Mouse (Mus musculus) adrenal gland, postnatal 25 days (tissue): ENCODE data around the gene Slc26a3. TPM values are rescaled to one million over a fixed set of nuclear protein-coding genes. Genes with fewer than 3 reads are reported as not detected.

Experiments
- DNase-seq: peaks from one replicate; pipeline ENCODE4 v3.0.0; 2021; ENCODE audit warnings: mixed read lengths
- long read RNA-seq: library from polyadenylated mRNA; stranded (forward); transcript quantifications from one replicate; pipeline ENCODE4 v2.0.0, GENCODE M21; 2021
- total RNA-seq: library from RNA; stranded (reverse); gene quantifications from 2 replicates; pipeline ENCODE4 v1.2.3, GENCODE M21; 2021

The Slc26a3 gene
- 0.38 and 0.39 TPM in 2 replicates for total RNA-seq
- long read RNA-seq = 0 reads

DNA sequence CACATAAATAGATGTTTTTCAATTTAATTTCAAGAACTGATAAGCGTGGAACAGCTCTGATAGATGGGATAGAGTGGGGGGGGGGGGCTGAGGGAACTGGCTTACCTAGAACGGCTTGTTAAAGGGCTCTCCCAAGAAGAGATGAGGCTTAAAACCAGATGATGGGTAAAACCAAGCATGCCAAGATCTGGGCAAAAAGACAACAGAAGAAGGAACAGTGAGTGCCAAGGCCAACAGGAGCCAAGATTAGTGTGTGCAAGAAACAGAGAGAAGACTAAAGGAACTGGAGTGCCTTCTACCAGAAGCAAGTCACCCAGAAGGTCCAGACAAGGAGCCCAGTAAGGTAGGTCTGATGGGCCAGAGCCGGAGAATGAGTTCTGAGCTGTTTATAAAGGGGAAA, at the start of gene Slc26a3:
TSS of gene Slc26a3 (plus strand) at position 301 of the 400 bp plus-strand sequence.
- DNase-seq = no peak

GRCm38 (mm10) chr12:31350191-31350943, 40.3 kb upstream of the Slc26a3 start:
- no peak for DNase-seq

- DNase-seq = peak; percentile 98
Observed at GRCm38 (mm10) chr12:31350944-31351928, 39.4 kb upstream of the Slc26a3 start, which contains the start of gene Dld. TSS of gene Dld (minus strand) at chr12:31351453.

DNA sequence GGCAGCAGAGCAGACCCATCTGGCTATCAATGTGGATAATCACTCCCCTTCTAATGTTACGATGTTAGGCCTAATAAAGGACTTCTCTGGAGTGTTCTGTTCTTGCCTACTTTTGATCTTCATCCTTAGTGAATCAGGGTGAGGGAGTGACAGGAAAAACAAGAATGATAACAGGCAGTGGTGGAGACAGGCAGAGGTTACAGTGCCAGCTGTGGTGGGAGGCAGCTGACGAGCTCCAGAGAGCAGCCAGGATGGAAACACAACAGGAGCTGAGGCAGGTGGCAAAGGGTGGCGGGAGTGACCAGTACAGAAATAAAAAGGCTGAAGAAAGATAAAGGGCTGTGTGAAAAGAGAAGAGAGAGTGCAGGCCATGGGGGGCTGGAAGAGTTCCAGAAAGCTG, 24.2 kb upstream of the Slc26a3 start:
- no peak for DNase-seq

DNA sequence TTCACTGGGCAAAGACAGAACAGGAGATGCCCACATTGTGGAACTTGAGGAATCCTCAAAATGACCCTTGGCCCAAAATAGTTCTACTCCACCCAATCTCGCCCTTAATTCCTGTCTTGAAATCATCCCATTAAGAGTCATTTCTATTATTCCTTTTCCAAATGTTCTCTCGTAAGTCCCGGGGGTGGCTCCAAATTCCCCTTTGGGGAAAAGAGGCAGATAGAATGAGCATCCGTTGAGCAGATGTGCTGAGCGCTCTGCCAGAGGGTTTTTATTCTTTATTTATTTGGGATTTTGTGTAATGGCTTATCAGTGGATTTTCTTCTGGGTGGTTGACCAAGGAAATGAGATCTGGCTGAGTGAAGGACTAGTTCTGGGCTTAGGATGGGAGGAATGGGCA, 22.9 kb upstream of the Slc26a3 start:
- DNase-seq = no peak

DNA sequence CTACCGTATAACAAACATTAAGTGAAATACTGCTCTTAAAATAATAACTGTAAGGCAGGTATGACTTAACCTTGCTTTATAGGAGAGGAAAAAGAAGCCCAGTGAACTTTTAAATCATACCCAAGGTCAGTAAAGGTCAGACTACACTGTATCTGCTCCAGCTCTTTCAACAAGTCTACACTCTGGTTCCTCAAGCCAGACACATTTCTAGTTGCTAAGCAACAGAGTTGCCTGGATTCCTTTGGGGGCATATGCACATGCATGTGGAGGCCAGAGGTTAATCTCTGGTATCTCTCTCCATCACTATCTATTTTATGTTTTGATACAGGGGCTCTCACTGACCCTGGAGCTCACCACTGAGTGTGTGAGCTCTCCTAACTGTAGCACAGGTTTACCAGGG, 21.6 kb upstream of the Slc26a3 start:
- DNase-seq = no peak

- no peak for DNase-seq
Observed at GRCm38 (mm10) chr12:31369656-31370055, 21.0 kb upstream of the Slc26a3 start.

GRCm38 (mm10) chr12:31374603-31375282, 15.9 kb upstream of the Slc26a3 start:
- DNase-seq = peak; percentile 50

DNA sequence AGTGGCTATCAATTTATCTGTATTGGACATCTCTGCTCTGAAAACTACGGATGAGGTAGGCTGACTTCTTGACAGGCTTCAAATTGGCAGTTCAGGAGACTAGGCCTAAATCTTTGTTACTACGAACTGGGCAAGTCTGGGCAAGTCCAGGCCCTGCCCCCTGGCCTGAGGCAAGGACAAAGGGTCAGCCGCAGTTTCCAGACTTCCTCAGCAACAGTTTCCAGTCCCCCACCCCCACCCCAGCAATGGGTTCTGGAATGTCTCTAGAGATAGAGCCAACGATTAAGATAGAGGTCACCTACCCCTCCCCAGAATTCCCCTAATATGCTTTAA, 15.4 kb upstream of the Slc26a3 start:
- DNase-seq = no peak

DNA sequence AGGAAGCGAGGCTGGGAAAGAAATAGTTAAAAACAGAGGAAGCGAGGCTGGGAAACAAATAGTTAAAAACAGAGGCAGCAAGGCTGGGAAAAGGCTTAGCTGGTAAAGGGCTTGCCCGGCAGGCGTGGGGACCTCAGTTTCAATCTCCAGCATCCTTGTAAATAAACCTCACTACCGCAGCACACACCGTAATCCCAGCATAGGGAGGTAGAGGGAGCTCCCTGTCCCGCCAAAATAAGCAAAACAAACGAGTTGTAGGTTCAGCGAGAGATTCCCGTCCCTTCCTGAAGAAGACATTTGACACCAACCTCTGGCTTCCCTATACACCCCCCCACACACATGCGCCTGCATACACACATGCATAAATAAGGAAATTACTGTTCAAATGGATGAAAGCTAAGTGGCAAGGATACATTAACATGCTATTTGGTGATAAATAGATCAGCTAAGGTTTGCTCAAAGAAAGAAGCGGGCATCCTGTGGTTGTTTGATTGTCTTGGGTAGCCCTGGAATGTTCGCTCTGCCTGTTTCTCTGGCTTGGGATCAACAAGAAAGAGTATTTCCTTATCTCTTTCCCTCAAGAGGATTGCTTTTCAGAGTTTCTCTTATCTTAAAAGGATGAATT, 14.2 kb upstream of the Slc26a3 start:
- no peak for DNase-seq

DNA sequence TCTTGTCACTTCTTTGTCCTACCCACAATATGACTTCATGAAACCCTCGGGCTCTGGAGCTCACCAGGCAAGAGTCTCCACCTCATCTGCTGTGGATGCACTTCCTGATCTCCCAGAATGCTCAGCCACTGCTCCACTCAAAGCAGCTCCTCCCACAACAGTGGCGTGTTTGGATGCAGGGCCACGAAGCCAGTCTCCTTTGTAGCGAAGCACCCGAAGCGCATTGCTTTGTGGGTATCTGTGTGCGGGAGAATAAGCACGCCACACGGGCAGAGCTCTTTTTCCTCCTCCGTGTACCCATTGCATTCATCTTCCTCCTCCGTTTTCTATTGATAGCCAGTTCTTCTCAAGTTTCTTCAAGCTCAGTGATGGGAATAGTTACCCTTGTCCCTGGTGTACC, 13.4 kb upstream of the Slc26a3 start:
- no peak for DNase-seq

- no peak for DNase-seq
Observed at GRCm38 (mm10) chr12:31380878-31381277, 9.8 kb upstream of the Slc26a3 start.

DNA sequence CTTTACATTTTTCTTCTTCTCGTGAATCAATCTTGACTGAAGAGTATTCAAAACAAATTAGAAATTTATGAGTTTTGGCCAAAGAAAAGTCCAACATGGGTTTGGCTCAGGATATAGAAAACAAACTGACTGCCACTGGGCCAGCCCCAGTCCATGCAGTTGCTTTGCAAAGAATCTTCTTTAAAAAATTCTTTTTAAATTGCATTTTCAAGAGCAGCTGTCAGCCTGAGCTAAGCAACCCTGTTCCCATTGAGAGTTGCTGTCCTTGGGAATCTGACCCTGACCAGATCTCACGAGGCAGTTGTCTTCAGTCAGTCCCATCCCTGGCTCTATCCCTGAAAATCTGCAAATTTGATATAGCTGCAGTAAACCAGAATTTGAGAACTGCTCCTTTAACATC, 8.2 kb upstream of the Slc26a3 start:
- DNase-seq = no peak

GRCm38 (mm10) chr12:31387303-31387702, 3.4 kb upstream of the Slc26a3 start:
- no peak for DNase-seq

- DNase-seq = no peak
Observed at GRCm38 (mm10) chr12:31391696-31392095, 1.0 kb downstream of the Slc26a3 start.

- DNase-seq = no peak
Observed at GRCm38 (mm10) chr12:31395895-31396294, 5.2 kb downstream of the Slc26a3 start.

- no peak for DNase-seq
Observed at GRCm38 (mm10) chr12:31397709-31398108, 7.0 kb downstream of the Slc26a3 start.

GRCm38 (mm10) chr12:31400821-31401220, 10.2 kb downstream of the Slc26a3 start:
- DNase-seq = no peak

GRCm38 (mm10) chr12:31401930-31402329, 11.3 kb downstream of the Slc26a3 start:
- no peak for DNase-seq

- DNase-seq = no peak
Observed at GRCm38 (mm10) chr12:31404575-31405240, 14.0 kb downstream of the Slc26a3 start.

- DNase-seq = no peak
Observed at GRCm38 (mm10) chr12:31415971-31416370, 25.3 kb downstream of the Slc26a3 start.
